Mouse (Mus musculus): ENCODE results near the gene Senp6. TPM values are rescaled to one million over a fixed set of nuclear protein-coding genes. Genes with fewer than 3 reads are reported as not detected.

Gene Senp6
- polyA plus RNA-seq, 1 experiment from 2014 or later: 64.4 TPM

DNA sequence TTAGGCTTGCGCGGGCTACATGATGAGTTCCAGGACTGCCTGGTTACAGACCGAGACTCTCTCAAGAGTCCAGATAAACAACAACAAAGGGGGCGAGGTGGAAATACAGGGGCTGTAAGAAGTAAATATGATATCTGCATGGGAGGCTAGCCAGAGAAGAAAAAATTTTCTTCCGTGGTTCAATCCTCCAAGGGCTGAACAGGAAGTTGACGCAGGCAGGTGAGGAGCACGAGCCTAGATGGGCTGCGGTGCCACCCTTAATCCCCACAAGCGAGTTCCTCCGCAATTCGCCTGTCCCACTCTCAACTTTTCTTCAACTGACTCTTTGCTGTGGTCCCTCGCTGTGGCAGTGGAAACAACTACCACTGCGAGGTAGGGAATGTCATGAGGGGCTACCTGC, 97.5 kb downstream of the Senp6 start:
- Histone ChIP-seq H3K9me3 (replicated peaks; ENCODE audit: control insufficient read depth, low read length) (no peaks in the 10 kb centered on the region), H3K36me3 (ENCODE audit: control insufficient read depth, insufficient read depth, low read length) (no peaks in the 10 kb centered on the region), H3K27ac (ENCODE audit: low read depth, low read length) (no peak overlapping the region), H3K4me2 (ENCODE audit: low read length) (peak overlapping the region; percentile 63), H3K9ac (ENCODE audit: low read length) (0 out of 2 replicates have a peak overlapping the region, but pooled peaks have one; percentile 21), H3K4me1 (ENCODE audit: control insufficient read depth, insufficient read depth, low read length) (0 out of 2 replicates have a peak, but pooled peaks cover 2% of the 10 kb centered on the region), H3K4me3 (ENCODE audit: low read depth, low read length) (peak overlapping the region; percentile 68), H3K27me3 (replicated peaks; ENCODE audit: control insufficient read depth, insufficient read depth, low read length) (no peaks in the 10 kb centered on the region)
- 3% methylated on average over 13 of the region's 13 CpGs for WGBS
- ATAC-seq: no peak
- DNase-seq (ENCODE audit: low spot score): no peak

GRCm38 (mm10) chr9:80164611-80165474, 98.1 kb downstream of the Senp6 start, which contains the start of gene Myo6:
Myo6 (plus strand) TSS chr9:80165031.
- WGBS: 1% methylated on average over 66 of the region's 69 CpGs
- peak within 1 kb of the TSS; percentile 68 for H3K4me3 ChIP-seq (ENCODE audit: low read depth, low read length)
- peak within 1 kb of the TSS; percentile 53; the same call in 1 of the 2 replicates for H3K27ac ChIP-seq (ENCODE audit: low read depth, low read length)
- no peaks in the 10 kb centered on the region for H3K36me3 ChIP-seq (ENCODE audit: control insufficient read depth, insufficient read depth, low read length)
- no peaks in the 10 kb centered on the region for H3K27me3 ChIP-seq (replicated peaks; ENCODE audit: control insufficient read depth, insufficient read depth, low read length)
- peak; percentile 97 for ATAC-seq
- peak within 1 kb of the TSS; percentile 77 for H3K9ac ChIP-seq (ENCODE audit: low read length)
- peak within 1 kb of the TSS; percentile 63 for H3K4me2 ChIP-seq (ENCODE audit: low read length)
- DNase-seq (ENCODE audit: low spot score): peak; percentile 92
- H3K9me3 ChIP-seq (replicated peaks; ENCODE audit: control insufficient read depth, low read length): no peaks in the 10 kb centered on the region
- 0 out of 2 replicates have a peak, but pooled peaks cover 2% of the 10 kb centered on the region for H3K4me1 ChIP-seq (ENCODE audit: control insufficient read depth, insufficient read depth, low read length)

- H3K27me3 ChIP-seq (replicated peaks; ENCODE audit: control insufficient read depth, insufficient read depth, low read length): no peaks in the 10 kb centered on the region
- H3K9me3 ChIP-seq (replicated peaks; ENCODE audit: control insufficient read depth, low read length): no peaks in the 10 kb centered on the region
- 0 out of 2 replicates have a peak, but pooled peaks cover 2% of the 10 kb centered on the region for H3K4me1 ChIP-seq (ENCODE audit: control insufficient read depth, insufficient read depth, low read length)
- no peak overlapping the region; the same call in 1 of the 2 replicates for H3K9ac ChIP-seq (ENCODE audit: low read length)
- DNase-seq (ENCODE audit: low spot score) (no peak), ATAC-seq (no peak)
- 54% methylated on average over 9 of the region's 9 CpGs for WGBS
- no peak overlapping the region for H3K27ac ChIP-seq (ENCODE audit: low read depth, low read length)
- H3K4me2 ChIP-seq (ENCODE audit: low read length): peak overlapping the region; percentile 63
- H3K4me3 ChIP-seq (ENCODE audit: low read depth, low read length): peak overlapping the region; percentile 68
- H3K36me3 ChIP-seq (ENCODE audit: control insufficient read depth, insufficient read depth, low read length): no peaks in the 10 kb centered on the region
Measured at GRCm38 (mm10) chr9:80165690-80166089, 99.0 kb downstream of the Senp6 start.

DNA sequence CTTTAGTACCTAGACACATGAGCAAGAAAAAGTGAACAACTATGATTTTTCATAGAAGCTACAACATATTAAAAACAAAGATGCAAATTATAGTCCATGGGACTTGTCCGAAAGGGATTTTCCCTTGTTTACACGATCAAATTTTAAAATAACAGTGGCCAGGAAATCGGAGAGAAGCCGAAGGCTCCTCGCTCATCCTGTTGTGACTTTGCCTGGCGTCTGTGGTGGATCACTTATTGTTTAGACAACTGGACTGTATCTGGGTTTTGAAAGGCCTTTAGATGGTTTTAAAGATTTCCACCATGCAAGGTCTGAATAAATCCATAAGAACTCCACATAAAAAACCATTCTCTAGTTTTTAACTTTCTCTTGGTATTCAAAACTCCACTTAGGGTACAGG, 99.7 kb downstream of the Senp6 start:
- Histone ChIP-seq H3K27ac (ENCODE audit: low read depth, low read length) (no peak overlapping the region), H3K4me3 (ENCODE audit: low read depth, low read length) (no peak overlapping the region), H3K9ac (ENCODE audit: low read length) (no peak overlapping the region), H3K4me2 (ENCODE audit: low read length) (no peak overlapping the region; the same call in 1 of the 2 replicates), H3K4me1 (ENCODE audit: control insufficient read depth, insufficient read depth, low read length) (0 out of 2 replicates have a peak, but pooled peaks cover 2% of the 10 kb centered on the region), H3K9me3 (replicated peaks; ENCODE audit: control insufficient read depth, low read length) (no peaks in the 10 kb centered on the region), H3K36me3 (ENCODE audit: control insufficient read depth, insufficient read depth, low read length) (no peaks in the 10 kb centered on the region), H3K27me3 (replicated peaks; ENCODE audit: control insufficient read depth, insufficient read depth, low read length) (no peaks in the 10 kb centered on the region)
- WGBS: 88% methylated on average over 6 of the region's 6 CpGs
- no peak for DNase-seq (ENCODE audit: low spot score)
- ATAC-seq: no peak

GRCm38 (mm10) chr9:80167089-80167488, 100.4 kb downstream of the Senp6 start:
- no peaks in the 10 kb centered on the region for H3K9me3 ChIP-seq (replicated peaks; ENCODE audit: control insufficient read depth, low read length)
- H3K4me3 ChIP-seq (ENCODE audit: low read depth, low read length): no peak overlapping the region
- no peaks in the 10 kb centered on the region for H3K27me3 ChIP-seq (replicated peaks; ENCODE audit: control insufficient read depth, insufficient read depth, low read length)
- no peaks in the 10 kb centered on the region for H3K36me3 ChIP-seq (ENCODE audit: control insufficient read depth, insufficient read depth, low read length)
- WGBS: 77% methylated on average over 4 of the region's 4 CpGs
- ATAC-seq (no peak), DNase-seq (ENCODE audit: low spot score) (no peak)
- H3K4me2 ChIP-seq (ENCODE audit: low read length): no peak overlapping the region
- H3K4me1 ChIP-seq (ENCODE audit: control insufficient read depth, insufficient read depth, low read length): 0 out of 2 replicates have a peak, but pooled peaks cover 2% of the 10 kb centered on the region
- H3K9ac ChIP-seq (ENCODE audit: low read length): no peak overlapping the region
- H3K27ac ChIP-seq (ENCODE audit: low read depth, low read length): no peak overlapping the region

GRCm38 (mm10) chr9:80169551-80169950, 102.8 kb downstream of the Senp6 start:
- Histone ChIP-seq H3K4me3 (ENCODE audit: low read depth, low read length) (no peak overlapping the region), H3K4me2 (ENCODE audit: low read length) (no peak overlapping the region), H3K9ac (ENCODE audit: low read length) (no peak overlapping the region), H3K36me3 (ENCODE audit: control insufficient read depth, insufficient read depth, low read length) (no peaks in the 10 kb centered on the region), H3K27ac (ENCODE audit: low read depth, low read length) (no peak overlapping the region), H3K4me1 (ENCODE audit: control insufficient read depth, insufficient read depth, low read length) (no peaks in the 10 kb centered on the region), H3K27me3 (replicated peaks; ENCODE audit: control insufficient read depth, insufficient read depth, low read length) (no peaks in the 10 kb centered on the region), H3K9me3 (replicated peaks; ENCODE audit: control insufficient read depth, low read length) (no peaks in the 10 kb centered on the region)
- WGBS: 62% methylated on average over 9 of the region's 9 CpGs
- no peak for DNase-seq (ENCODE audit: low spot score)
- ATAC-seq: no peak

- H3K9ac ChIP-seq (ENCODE audit: low read length): no peak overlapping the region
- H3K4me2 ChIP-seq (ENCODE audit: low read length): no peak overlapping the region
- no peaks in the 10 kb centered on the region for H3K4me1 ChIP-seq (ENCODE audit: control insufficient read depth, insufficient read depth, low read length)
- ATAC-seq (no peak), DNase-seq (ENCODE audit: low spot score) (no peak)
- no peak overlapping the region for H3K27ac ChIP-seq (ENCODE audit: low read depth, low read length)
- no peaks in the 10 kb centered on the region for H3K36me3 ChIP-seq (ENCODE audit: control insufficient read depth, insufficient read depth, low read length)
- no peaks in the 10 kb centered on the region for H3K9me3 ChIP-seq (replicated peaks; ENCODE audit: control insufficient read depth, low read length)
- no peaks in the 10 kb centered on the region for H3K27me3 ChIP-seq (replicated peaks; ENCODE audit: control insufficient read depth, insufficient read depth, low read length)
- no peak overlapping the region for H3K4me3 ChIP-seq (ENCODE audit: low read depth, low read length)
Measured at GRCm38 (mm10) chr9:80171241-80171640, 104.5 kb downstream of the Senp6 start.

- DNase-seq (ENCODE audit: low spot score) (no peak), ATAC-seq (no peak)
- Histone ChIP-seq H3K4me3 (ENCODE audit: low read depth, low read length) (no peak overlapping the region), H3K27me3 (replicated peaks; ENCODE audit: control insufficient read depth, insufficient read depth, low read length) (no peaks in the 10 kb centered on the region), H3K4me1 (ENCODE audit: control insufficient read depth, insufficient read depth, low read length) (no peaks in the 10 kb centered on the region), H3K9ac (ENCODE audit: low read length) (no peak overlapping the region), H3K36me3 (ENCODE audit: control insufficient read depth, insufficient read depth, low read length) (no peaks in the 10 kb centered on the region), H3K27ac (ENCODE audit: low read depth, low read length) (no peak overlapping the region), H3K4me2 (ENCODE audit: low read length) (no peak overlapping the region), H3K9me3 (replicated peaks; ENCODE audit: control insufficient read depth, low read length) (no peaks in the 10 kb centered on the region)
- 57% methylated on average over 8 of the region's 8 CpGs for WGBS
Measured at GRCm38 (mm10) chr9:80172396-80173222, 105.9 kb downstream of the Senp6 start.
